Mouse (Mus musculus) NIH3T3 (cell line): ENCODE measurements around the gene Tmem191c.
"Not testable (repeated sequence)": the region's sequence is repeated elsewhere in the genome, so short reads cannot be mapped to it uniquely, and the experiment has no call there.

ENCODE experiments used
- DNase-seq: peaks from one replicate; pipeline ENCODE4 v3.0.0-alpha.2; 2012; ENCODE audit warnings: low read depth

The Tmem191c gene

DNA sequence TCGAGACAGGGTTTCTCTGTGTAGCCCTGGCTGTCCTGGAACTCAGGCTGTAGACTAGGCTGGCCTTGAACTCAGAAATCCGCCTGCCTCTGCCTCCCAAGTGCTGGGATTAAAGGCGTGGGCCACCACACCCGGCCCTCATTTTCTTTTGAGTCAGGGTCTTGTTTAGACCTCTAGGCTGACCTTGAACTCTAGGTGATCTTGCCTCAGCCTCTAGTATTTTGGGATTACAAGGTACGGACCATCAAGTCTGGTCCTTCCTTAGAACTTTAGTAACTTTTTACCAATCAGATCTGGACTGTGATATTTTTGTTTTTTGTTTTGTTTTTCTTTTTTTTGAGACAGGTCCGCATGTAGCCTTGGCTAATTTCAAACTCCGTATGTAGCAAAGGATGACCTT lies at the start of gene Tmem191c:
Gene Tmem191c (plus strand): TSS at position 357 of the 400 bp plus-strand sequence.
- DNase-seq: no peak

- DNase-seq: no peak
Observed at GRCm38 (mm10) chr16:17226496-17226895, 49.4 kb upstream of the Tmem191c start.

DNA sequence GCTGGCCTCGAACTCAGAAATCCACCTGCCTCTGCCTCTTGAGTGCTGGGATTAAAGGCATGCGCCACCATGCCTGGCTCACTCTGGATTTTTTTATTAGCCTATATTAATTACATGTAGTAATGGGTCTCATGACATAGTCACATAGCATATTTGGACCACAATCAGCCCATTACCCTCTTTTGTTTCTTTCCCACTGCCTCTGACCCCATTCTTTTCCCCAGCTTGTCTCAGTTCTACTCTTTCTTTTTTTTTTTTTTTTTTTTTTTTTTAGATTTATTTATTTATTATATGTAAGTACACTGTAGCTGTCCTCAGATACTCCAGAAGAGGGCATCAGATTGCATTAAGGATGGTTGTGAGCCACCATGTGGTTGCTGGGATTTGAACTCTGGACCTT lies 44.4 kb upstream of the Tmem191c start:
- not testable (repeated sequence) for DNase-seq

DNA sequence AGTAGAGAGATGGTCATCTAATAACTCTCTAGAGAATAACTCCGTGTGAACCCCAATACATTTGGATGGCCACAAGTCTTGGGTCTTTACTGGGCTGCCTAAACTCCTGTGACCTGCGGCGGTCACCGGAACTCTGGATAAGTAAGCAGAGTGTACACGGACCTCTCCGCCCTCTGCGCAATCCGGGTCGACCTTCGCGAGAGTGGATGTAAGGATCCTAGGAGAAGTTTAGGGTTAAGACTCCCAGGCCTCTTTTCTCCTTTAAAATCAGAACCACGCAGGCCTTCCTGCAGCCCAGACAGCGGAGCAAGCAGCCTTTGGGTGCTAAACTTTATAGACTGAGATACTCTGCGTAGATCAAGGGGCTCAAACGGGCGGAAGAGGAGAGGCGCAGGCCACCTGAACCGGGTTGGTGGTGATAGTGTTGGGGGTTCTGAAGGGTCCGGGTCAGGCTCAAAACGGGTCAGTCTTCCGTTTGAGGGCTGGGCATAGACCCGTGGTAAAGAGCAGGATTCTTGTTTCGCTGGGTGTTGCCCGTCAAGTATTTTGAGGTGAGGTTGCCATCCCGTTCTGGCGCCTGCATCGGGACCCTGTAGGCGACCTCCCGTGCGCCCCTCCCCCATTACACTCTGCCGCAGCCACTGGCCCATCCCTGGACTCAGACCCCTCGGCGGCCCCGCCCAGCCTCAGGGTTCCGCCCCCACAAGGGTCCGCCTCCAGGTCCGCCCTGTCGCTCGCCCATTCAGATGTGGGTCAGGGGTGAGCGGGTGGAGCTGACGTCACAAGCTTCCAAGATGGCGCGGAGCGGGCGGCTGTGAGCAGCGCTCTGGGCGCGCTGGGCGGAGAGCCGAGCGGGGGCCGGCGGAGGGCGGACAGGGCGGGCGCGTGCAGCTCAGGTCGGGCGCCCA lies 42.8 kb upstream of the Tmem191c start, which contains the start of gene Hic2:
Gene Hic2 (plus strand): TSS at position 779 of the 908 bp plus-strand sequence.
- DNase-seq: peak; percentile 97

GRCm38 (mm10) chr16:17233702-17234498 lies 42.0 kb upstream of the Tmem191c start:
- DNase-seq: peak; percentile 61

GRCm38 (mm10) chr16:17234499-17234895 lies 41.4 kb upstream of the Tmem191c start:
- peak; percentile 74 for DNase-seq

DNA sequence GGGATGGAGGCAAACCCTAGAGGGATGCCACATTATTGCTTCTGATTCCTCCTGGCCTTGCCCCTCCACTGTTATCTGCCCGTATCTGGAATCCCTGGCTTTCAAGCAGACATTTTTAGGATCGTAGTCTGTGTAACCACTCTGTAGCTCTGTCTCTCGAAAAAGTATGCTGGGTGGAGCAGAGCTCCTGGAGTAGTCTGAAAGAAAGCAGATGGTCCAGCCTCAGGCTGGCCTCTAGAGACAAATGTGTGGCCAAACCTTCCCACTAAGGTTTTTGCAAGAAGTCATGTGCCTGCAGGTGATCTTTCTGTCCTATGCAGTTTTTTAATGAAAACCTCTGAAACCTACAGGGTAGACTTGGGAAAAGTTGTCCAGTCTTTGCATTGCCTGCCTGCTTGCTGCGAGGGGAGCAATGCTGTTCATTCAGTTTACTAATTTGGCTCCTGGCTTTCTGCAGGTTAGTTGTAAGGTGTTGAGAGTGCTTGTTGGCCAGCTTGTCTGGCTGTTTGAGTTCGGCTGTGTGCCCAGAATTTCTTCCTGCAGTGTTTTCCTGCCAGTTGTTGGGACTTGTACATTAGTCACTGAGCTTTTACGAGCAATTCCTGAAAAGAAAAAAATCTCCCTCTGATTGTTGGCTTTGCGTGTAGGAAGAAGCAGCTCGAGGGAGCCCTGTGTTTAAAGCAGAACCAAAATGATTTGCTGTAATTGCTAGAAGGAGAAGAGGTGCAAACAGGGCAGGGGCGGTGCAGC lies 40.8 kb upstream of the Tmem191c start:
- peak; percentile 81 for DNase-seq

DNA sequence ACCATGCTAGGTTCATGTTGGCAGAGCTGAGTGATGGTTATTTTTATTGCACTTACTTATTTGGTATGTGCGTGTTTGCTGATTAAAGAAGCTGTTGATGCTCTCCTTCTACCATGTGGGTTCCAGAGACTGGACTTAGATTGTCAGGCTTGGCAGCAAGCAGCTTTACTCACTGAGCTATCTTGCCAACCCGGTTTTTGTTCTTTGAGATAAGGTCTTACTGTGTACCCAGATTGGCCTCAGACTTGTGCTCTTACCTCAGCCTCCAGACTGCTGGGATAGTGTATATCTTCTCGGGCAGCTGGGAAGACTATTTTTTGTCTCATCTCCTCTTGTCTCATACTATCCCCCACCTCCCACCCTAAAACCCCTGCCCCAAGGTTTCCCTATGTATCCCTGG lies 38.2 kb upstream of the Tmem191c start:
- DNase-seq: no peak

DNA sequence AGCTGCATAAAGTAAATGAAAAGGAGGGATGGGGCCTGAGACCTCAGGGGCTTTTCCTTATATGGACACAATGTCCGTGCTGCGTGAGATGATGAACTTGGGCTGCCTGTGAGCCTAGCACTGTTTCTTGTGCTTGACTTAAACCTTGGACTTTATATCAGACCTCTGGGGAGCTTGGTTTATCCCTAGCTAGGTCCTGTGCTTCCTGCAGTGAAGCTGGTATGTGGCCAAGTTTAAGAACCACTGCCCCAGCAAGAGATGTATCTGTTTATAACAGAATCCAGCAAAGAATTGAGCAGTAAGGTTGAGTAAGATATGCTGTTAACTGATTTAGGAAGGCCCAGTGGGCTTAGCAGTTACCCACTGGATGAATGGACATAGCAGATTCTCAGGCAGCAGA lies 36.5 kb upstream of the Tmem191c start:
- no peak for DNase-seq

DNA sequence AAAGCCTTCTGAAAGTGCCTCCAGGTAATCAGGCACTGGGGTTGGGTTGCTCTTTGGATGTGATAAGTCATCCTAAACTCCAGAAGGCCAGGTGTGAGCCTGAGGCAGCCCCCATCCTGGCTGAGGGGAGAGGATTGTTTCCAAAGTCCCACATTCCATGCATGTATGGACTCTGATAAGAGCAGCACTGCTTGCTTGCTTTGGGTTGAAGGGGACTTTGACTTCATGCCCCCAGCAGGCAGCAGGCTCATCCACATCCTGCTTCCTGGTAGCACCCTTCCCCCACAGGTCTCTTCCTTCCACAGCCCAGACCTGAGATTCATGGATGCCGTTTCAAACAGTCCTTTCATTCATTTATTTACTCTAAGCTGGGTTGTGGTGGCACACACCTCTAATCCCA lies 32.1 kb upstream of the Tmem191c start:
- no peak for DNase-seq

DNA sequence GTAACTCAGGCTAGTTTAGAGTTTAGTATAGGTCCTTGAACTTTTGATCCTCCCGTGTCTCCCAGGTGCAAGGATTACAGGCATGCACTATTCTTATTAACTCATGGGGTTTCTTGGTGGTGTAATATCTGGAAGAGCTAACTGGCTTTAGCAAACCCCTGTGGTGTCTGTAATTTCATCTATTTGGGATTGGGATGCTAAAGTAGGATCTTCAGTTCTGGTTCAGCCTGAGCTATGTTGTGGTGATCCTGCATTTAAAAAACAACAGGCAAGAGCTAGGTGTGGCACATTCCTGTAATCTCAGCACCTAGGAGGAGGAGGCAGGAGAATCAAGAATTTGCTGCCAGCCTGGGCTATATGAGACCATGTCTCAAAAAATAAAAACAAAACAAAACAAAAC lies 30.9 kb upstream of the Tmem191c start:
- DNase-seq: no peak

GRCm38 (mm10) chr16:17247727-17248126 lies 28.1 kb upstream of the Tmem191c start:
- no peak for DNase-seq

DNA sequence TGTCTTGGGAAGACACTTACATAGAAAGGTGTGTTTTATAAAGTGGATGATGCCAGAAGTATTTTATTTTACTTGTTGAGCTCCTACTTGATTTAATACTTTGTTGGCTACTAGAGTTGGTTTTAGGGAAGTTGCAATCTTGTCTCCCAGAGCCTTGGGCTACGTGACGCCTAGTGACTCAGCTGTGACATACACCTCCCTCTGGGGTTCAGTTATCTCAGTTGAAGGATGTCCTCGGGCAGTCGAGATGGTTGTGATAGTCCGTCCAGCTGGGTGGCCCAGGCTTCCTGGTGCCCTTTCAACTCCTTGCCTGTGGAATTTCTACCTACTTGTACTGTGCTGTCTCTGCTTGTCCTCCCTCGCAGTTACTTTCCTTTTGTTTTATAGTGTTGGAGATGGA lies 26.7 kb upstream of the Tmem191c start:
- DNase-seq: no peak

GRCm38 (mm10) chr16:17251539-17251938 lies 24.3 kb upstream of the Tmem191c start:
- peak; percentile 76 for DNase-seq

DNA sequence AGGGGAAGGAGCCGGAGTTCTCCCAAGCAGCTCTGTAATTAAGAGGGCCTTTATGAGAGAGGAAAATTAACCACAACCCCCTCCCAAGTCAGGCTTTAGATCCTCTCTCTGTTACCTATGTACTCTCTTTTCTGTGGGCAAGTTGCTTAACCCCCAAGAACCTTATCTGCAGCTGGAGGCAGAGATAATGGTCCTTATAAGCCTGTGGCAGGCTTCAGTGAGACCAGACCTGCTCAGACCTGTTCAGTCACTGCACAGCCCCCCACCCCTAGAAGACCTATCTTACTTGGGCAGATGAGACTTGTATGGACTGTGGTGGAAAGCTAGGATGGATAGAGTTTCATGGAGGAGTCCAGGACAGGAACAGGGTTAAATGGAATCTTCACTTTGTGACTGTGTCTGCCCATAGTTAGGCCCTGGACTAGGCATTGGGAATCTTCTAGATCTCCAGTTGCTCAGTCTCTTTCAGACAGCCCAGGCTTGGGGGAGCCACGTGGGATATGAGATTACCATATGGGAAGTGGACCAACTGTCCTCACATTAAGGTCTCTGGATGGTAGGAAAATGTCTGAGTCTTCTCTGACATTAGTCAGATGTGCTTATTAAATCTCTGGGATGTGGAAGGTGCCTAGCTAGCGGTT lies 23.7 kb upstream of the Tmem191c start:
- DNase-seq: no peak

GRCm38 (mm10) chr16:17252841-17253240 lies 23.0 kb upstream of the Tmem191c start:
- no peak for DNase-seq

GRCm38 (mm10) chr16:17254005-17254597 lies 21.8 kb upstream of the Tmem191c start:
- DNase-seq: no peak

- no peak for DNase-seq
Observed at GRCm38 (mm10) chr16:17255270-17255669, 20.6 kb upstream of the Tmem191c start.

DNA sequence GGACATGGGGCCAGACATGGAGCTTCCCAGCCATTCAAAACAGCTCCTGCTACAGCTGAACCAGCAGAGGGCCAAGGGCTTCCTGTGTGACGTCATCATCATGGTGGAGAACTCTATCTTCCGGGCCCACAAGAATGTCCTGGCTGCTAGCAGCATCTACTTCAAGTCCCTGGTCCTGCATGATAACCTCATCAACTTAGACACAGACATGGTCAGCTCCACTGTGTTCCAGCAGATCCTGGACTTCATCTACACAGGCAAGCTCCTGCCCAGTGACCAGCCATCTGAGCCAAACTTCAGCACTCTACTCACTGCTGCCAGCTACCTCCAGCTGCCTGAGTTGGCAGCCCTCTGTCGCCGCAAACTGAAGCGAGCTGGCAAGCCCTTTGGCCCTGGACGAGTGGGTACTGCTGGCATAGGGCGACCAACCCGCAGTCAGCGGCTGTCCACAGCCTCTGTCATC lies 18.5 kb upstream of the Tmem191c start:
- DNase-seq: no peak

GRCm38 (mm10) chr16:17258917-17259316 lies 17.0 kb upstream of the Tmem191c start:
- no peak for DNase-seq

- DNase-seq: no peak
Observed at GRCm38 (mm10) chr16:17261341-17261740, 14.5 kb upstream of the Tmem191c start.
